Mouse (Mus musculus) embryonic facial prominence, embryonic 12.5 days (tissue): ENCODE results near the gene Arl5c. TPM values are rescaled to one million over a fixed set of nuclear protein-coding genes. Genes with fewer than 3 reads are reported as not detected.

Experiments used
- ATAC-seq: fragments of 200-750 bp; cut with Nextera tagmentation; 2 replicates; pipeline ENCODE4 v1.8.0; 2017; ENCODE audit not compliant: insufficient number of reproducible peaks, insufficient read depth, low FRiP score, low TSS enrichment
- H3K27ac ChIP-seq: fragments of 300-500 bp; sonication (generic); 2 replicates; pipeline ENCODE4 v1.5.1; 2016; ENCODE audit warnings: mild to moderate bottlenecking
- H3K27me3 ChIP-seq: fragments of 300-500 bp; sonication (generic); 2 replicates; pipeline ENCODE4 v1.6.1; 2016; ENCODE audit warnings: mild to moderate bottlenecking, moderate library complexity
- H3K36me3 ChIP-seq: fragments of 300-500 bp; sonication (generic); 2 replicates; pipeline ENCODE4 v1.6.1; 2016; ENCODE audit warnings: mild to moderate bottlenecking
- H3K4me1 ChIP-seq: fragments of 300-500 bp; sonication (generic); 2 replicates; pipeline ENCODE4 v1.6.1; 2016
- H3K4me2 ChIP-seq: fragments of 300-500 bp; sonication (generic); replicated peaks from 2 replicates; pipeline ENCODE4 v1.6.1; 2016; ENCODE audit warnings: mild to moderate bottlenecking, moderate library complexity
- H3K4me3 ChIP-seq: fragments of 300-500 bp; sonication (generic); 2 replicates; pipeline ENCODE4 v1.5.1; 2016; ENCODE audit warnings: mild to moderate bottlenecking
- H3K9ac ChIP-seq: fragments of 300-500 bp; sonication (generic); 2 replicates; pipeline ENCODE4 v1.6.1; 2016; ENCODE audit warnings: mild to moderate bottlenecking, moderate library complexity
- H3K9me3 ChIP-seq: fragments of 300-500 bp; sonication (generic); 2 replicates; pipeline ENCODE4 v1.6.1; 2016; ENCODE audit warnings: mild to moderate bottlenecking, moderate library complexity
- WGBS: fragments of 180-500 bp; shearing (Covaris S2); methylation state at CpG from one replicate; pipeline ENCODE4 v1.1.7; 2016; 5-methylcytosine and 5-hydroxymethylcytosine counted together
- polyA plus RNA-seq: library from polyadenylated mRNA; unstranded; fragments of >200 nt; fragmentation: Nextera tagmentation; extraction: Ambion mirVana; gene quantifications from 2 replicates; pipeline ENCODE4 v1.2.1, GENCODE M21; 2016

The Arl5c gene
- polyA plus RNA-seq, 1 experiment from 2014 or later, result 6.9 TPM

- no peak overlapping the region for H3K4me2 ChIP-seq
- no peak for ATAC-seq
- no peaks in the 10 kb centered on the region for H3K27me3 ChIP-seq
- H3K9me3 ChIP-seq, result no peaks in the 10 kb centered on the region
- H3K27ac ChIP-seq, result no peak overlapping the region
- H3K4me1 ChIP-seq, result no peaks in the 10 kb centered on the region
- H3K4me3 ChIP-seq, result no peak overlapping the region
- no peak overlapping the region for H3K9ac ChIP-seq
- no peaks in the 10 kb centered on the region for H3K36me3 ChIP-seq
- 84% methylated on average over 5 of the region's 5 CpGs for WGBS
Observed at GRCm38 (mm10) chr11:97974746-97975145, 21.2 kb downstream of the Arl5c start.

- H3K27me3 ChIP-seq, result no peaks in the 10 kb centered on the region
- no peak for ATAC-seq
- H3K9me3 ChIP-seq, result no peaks in the 10 kb centered on the region
- H3K9ac ChIP-seq, result no peak overlapping the region
- no peaks in the 10 kb centered on the region for H3K4me1 ChIP-seq
- no peak overlapping the region for H3K27ac ChIP-seq
- 84% methylated on average over 5 of the region's 5 CpGs for WGBS
- H3K4me3 ChIP-seq, result no peak overlapping the region
- no peaks in the 10 kb centered on the region for H3K36me3 ChIP-seq
- H3K4me2 ChIP-seq, result no peak overlapping the region
Observed at GRCm38 (mm10) chr11:97974141-97974540, 21.8 kb downstream of the Arl5c start.

- Histone ChIP-seq H3K9me3 (no peaks in the 10 kb centered on the region), H3K4me1 (no peaks in the 10 kb centered on the region), H3K27ac (no peak overlapping the region), H3K9ac (no peak overlapping the region), H3K27me3 (no peaks in the 10 kb centered on the region), H3K4me2 (no peak overlapping the region), H3K4me3 (no peak overlapping the region), H3K36me3 (no peaks in the 10 kb centered on the region)
- 58% methylated on average over 2 of the region's 2 CpGs for WGBS
- ATAC-seq, result no peak
Observed at GRCm38 (mm10) chr11:97972434-97972833, 23.5 kb downstream of the Arl5c start.

- no peak overlapping the region for H3K9ac ChIP-seq
- no peak for ATAC-seq
- WGBS, result 32% methylated on average over 7 of the region's 7 CpGs
- H3K4me1 ChIP-seq, result 0 out of 2 replicates have a peak, but pooled peaks cover 6% of the 10 kb centered on the region
- H3K4me2 ChIP-seq, result no peak overlapping the region
- no peaks in the 10 kb centered on the region for H3K9me3 ChIP-seq
- H3K27ac ChIP-seq, result no peak overlapping the region
- H3K4me3 ChIP-seq, result no peak overlapping the region
- H3K27me3 ChIP-seq, result no peaks in the 10 kb centered on the region
- no peaks in the 10 kb centered on the region for H3K36me3 ChIP-seq
Observed at GRCm38 (mm10) chr11:97971232-97971631, 24.7 kb downstream of the Arl5c start.

- no peak overlapping the region for H3K4me3 ChIP-seq
- H3K36me3 ChIP-seq, result no peaks in the 10 kb centered on the region
- WGBS, result 89% methylated on average over 7 of the region's 7 CpGs
- no peak for ATAC-seq
- no peaks in the 10 kb centered on the region for H3K27me3 ChIP-seq
- 0 out of 2 replicates have a peak, but pooled peaks cover 6% of the 10 kb centered on the region for H3K4me1 ChIP-seq
- H3K9me3 ChIP-seq, result no peaks in the 10 kb centered on the region
- no peak overlapping the region for H3K4me2 ChIP-seq
- no peak overlapping the region for H3K9ac ChIP-seq
- H3K27ac ChIP-seq, result no peak overlapping the region
Observed at GRCm38 (mm10) chr11:97970771-97971170, 25.2 kb downstream of the Arl5c start.

- Histone ChIP-seq H3K27me3 (no peaks in the 10 kb centered on the region), H3K4me1 (0 out of 2 replicates have a peak, but pooled peaks cover 6% of the 10 kb centered on the region), H3K27ac (no peak overlapping the region), H3K36me3 (no peaks in the 10 kb centered on the region), H3K4me2 (no peak overlapping the region), H3K9ac (no peak overlapping the region), H3K4me3 (no peak overlapping the region), H3K9me3 (no peaks in the 10 kb centered on the region)
- 83% methylated on average over 5 of the region's 5 CpGs for WGBS
- no peak for ATAC-seq
Observed at GRCm38 (mm10) chr11:97968385-97968784, 27.6 kb downstream of the Arl5c start.

GRCm38 (mm10) chr11:97967114-97967513 is 28.9 kb downstream of the Arl5c start:
- WGBS, result 43% methylated on average over 2 of the region's 2 CpGs
- Histone ChIP-seq H3K4me3 (no peak overlapping the region), H3K9ac (no peak overlapping the region), H3K27me3 (no peaks in the 10 kb centered on the region), H3K36me3 (no peaks in the 10 kb centered on the region), H3K9me3 (no peaks in the 10 kb centered on the region), H3K27ac (no peak overlapping the region), H3K4me2 (no peak overlapping the region), H3K4me1 (0 out of 2 replicates have a peak, but pooled peaks cover 6% of the 10 kb centered on the region)
- ATAC-seq, result no peak

GRCm38 (mm10) chr11:97960907-97961306 is 35.1 kb downstream of the Arl5c start:
- no peak for ATAC-seq
- 96% methylated on average over 1 of the region's 1 CpGs for WGBS

GRCm38 (mm10) chr11:97959300-97959680 is 36.7 kb downstream of the Arl5c start:
- Histone ChIP-seq H3K9me3 (no peaks in the 10 kb centered on the region), H3K4me1 (no peaks in the 10 kb centered on the region), H3K9ac (no peak overlapping the region), H3K27ac (no peak overlapping the region), H3K4me3 (no peak overlapping the region), H3K27me3 (no peaks in the 10 kb centered on the region), H3K36me3 (no peaks in the 10 kb centered on the region), H3K4me2 (no peak overlapping the region)
- no peak for ATAC-seq
- 63% methylated on average over 5 of the region's 5 CpGs for WGBS

More at GRCm38 (mm10) chr11:97960907-97961306, 35.1 kb downstream of the Arl5c start:
- Histone ChIP-seq H3K4me3 (no peak overlapping the region), H3K9ac (no peak overlapping the region), H3K36me3 (no peaks in the 10 kb centered on the region), H3K27me3 (no peaks in the 10 kb centered on the region), H3K9me3 (no peaks in the 10 kb centered on the region), H3K4me1 (no peaks in the 10 kb centered on the region), H3K27ac (no peak overlapping the region), H3K4me2 (no peak overlapping the region)

GRCm38 (mm10) chr11:97958641-97959299 is 37.2 kb downstream of the Arl5c start:
- 75% methylated on average over 7 of the region's 7 CpGs for whole genome bisulfite sequencing
- no peak overlapping the region for H3K9ac ChIP-seq
- H3K9me3 ChIP-seq, result no peaks in the 10 kb centered on the region
- no peak overlapping the region for H3K4me3 ChIP-seq
- no peaks in the 10 kb centered on the region for H3K27me3 ChIP-seq
- no peaks in the 10 kb centered on the region for H3K36me3 ChIP-seq
- no peak for ATAC-seq
- H3K4me1 ChIP-seq, result no peaks in the 10 kb centered on the region
- H3K27ac ChIP-seq, result no peak overlapping the region
- H3K4me2 ChIP-seq, result no peak overlapping the region

GRCm38 (mm10) chr11:97956905-97957560 is 38.9 kb downstream of the Arl5c start:
- no peaks in the 10 kb centered on the region for H3K27me3 ChIP-seq
- no peak for ATAC-seq
- no peak overlapping the region for H3K9ac ChIP-seq
- H3K9me3 ChIP-seq, result no peaks in the 10 kb centered on the region
- H3K4me1 ChIP-seq, result no peaks in the 10 kb centered on the region
- no peak overlapping the region for H3K4me2 ChIP-seq
- no peaks in the 10 kb centered on the region for H3K36me3 ChIP-seq
- no peak overlapping the region for H3K27ac ChIP-seq
- WGBS, result 56% methylated on average over 6 of the region's 6 CpGs
- H3K4me3 ChIP-seq, result no peak overlapping the region

GRCm38 (mm10) chr11:97955915-97956314 is 40.1 kb downstream of the Arl5c start:
- no peaks in the 10 kb centered on the region for H3K27me3 ChIP-seq
- H3K36me3 ChIP-seq, result no peaks in the 10 kb centered on the region
- WGBS, result 52% methylated on average over 4 of the region's 4 CpGs
- no peaks in the 10 kb centered on the region for H3K9me3 ChIP-seq
- no peak overlapping the region for H3K4me3 ChIP-seq
- no peak overlapping the region for H3K4me2 ChIP-seq
- H3K27ac ChIP-seq, result no peak overlapping the region
- ATAC-seq, result no peak
- H3K4me1 ChIP-seq, result no peaks in the 10 kb centered on the region
- no peak overlapping the region for H3K9ac ChIP-seq
